Mouse (Mus musculus): Measurements from ENCODE around the gene Zfp239.
"Not testable (repeated sequence)": the region's sequence is repeated elsewhere in the genome, so short reads cannot be mapped to it uniquely, and the experiment has no call there.

Zfp239 gene

DNA sequence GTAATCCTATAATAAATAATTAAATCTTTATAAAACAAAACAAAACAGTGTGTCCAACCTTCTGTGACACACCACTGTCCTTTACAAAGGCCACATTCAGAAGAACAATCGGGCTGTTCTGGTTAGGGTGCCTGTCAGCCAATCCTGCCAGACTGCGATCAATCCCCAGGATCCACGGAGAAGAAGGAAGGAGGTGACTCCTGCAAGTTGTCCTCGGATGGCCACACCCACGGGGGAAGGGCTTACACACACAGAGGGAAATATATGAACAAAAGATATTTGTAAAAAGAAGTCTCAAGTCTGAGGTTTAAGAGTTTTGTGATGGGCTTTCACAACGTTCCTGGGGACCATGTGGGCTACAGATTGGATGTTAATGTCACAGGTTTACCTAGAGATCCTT, at the start of gene Zfp239:
Gene Zfp239, plus strand, starts transcription at position 253 of the 400 bp plus-strand sequence.
- DNase-seq (ENCODE audit: inconsistent ontology term), result no peak

DNA sequence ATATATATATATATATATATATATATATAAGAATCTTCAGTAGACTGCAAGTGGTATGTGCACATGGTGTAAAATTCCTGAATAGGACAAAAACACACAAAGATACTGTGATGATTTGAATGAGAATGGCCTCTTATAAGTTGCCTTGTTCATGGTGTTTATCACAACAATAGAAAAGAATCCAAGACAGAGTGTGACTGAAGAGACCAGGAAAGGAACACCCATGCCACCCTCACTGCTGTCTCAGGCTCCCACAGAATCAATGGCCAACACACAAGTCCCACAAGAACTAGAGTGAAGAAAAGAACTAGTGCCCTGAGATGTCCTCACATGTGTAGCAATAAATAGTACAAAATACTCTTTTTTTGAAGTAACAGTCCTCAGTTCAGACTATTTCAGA, 47.2 kb upstream of the Zfp239 start:
- DNase-seq (ENCODE audit: inconsistent ontology term), result no peak

DNA sequence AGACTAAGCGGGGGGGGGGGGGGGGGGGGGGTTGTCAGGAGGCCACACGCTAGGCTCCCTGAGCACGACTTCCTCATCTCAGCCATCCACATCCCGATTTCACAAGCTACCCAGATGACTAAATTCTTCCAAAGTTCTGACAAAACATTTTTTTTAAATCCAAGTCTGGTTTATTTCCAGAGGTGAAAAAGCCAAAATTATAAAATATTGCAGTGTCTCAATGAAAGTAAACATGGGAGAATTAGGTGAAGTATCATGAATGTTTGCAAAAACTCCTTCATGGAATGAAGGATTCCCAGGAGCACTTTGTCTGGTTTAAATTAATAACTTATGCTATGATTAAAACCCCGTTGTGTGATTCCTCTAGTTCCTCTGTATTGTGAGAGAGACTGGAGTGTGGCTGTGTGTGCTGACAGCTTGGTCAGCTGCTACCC, 44.8 kb upstream of the Zfp239 start:
- no peak for DNase-seq (ENCODE audit: inconsistent ontology term)

DNA sequence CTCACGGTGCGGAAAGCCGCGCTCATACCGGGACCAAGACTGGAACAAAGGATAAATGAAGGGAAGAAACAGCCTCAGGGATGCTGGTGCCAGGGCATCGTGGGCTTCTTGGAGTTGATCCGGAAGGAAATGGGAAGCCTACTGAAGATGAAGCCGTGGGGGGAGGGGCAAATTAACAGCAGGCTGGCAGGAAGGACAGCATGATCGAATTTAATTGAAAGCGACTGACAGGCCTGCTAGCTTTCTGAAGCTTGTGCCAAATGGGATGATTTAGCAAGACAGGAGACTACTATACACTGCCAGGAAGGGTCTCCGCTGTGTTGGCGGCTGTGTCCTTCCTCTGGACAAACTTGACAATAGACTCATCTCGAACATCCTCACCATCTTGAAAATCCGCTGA, 41.6 kb upstream of the Zfp239 start:
- DNase-seq (ENCODE audit: inconsistent ontology term), result no peak

DNA sequence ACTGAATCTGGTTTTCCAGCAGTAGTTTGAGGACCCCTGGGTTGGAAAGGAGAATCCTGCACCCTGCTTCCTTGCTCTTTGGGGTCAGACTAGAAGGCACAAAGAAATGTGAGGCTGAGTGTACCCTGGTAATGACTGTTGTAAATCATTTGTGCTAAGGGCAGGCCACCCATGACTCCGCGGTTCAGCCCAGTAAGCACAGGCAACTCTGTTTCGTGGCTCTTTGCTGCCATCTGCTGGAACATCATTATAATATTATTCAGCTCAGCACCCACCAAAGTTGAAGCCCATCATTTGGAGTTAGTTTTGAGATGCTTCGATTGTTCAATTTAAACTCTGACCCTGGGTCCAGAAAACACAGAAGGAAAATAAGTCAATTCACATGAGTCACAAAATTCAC, 36.5 kb upstream of the Zfp239 start:
- DNase-seq (ENCODE audit: inconsistent ontology term), result peak; percentile 39

DNA sequence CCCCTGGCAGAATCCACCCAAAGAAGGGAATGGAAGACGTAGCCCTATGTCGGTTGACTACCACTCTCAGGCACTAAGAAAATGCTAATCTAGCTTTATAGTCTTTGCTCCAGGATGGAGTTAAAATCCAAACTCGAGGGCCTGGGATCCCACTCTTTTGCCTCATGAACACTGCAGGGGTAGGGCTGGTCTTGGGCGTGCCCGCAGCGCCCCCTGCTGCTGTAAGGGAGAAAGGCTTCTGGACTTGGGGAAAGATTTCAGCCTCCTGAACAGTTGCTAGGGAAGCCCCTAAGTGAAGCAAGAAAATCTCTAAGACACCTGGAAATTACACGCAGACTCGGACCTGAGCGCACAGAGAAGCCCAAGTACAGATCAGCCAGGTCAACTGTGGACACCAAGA, 33.6 kb upstream of the Zfp239 start:
- peak; percentile 54 for DNase-seq (ENCODE audit: inconsistent ontology term)

DNA sequence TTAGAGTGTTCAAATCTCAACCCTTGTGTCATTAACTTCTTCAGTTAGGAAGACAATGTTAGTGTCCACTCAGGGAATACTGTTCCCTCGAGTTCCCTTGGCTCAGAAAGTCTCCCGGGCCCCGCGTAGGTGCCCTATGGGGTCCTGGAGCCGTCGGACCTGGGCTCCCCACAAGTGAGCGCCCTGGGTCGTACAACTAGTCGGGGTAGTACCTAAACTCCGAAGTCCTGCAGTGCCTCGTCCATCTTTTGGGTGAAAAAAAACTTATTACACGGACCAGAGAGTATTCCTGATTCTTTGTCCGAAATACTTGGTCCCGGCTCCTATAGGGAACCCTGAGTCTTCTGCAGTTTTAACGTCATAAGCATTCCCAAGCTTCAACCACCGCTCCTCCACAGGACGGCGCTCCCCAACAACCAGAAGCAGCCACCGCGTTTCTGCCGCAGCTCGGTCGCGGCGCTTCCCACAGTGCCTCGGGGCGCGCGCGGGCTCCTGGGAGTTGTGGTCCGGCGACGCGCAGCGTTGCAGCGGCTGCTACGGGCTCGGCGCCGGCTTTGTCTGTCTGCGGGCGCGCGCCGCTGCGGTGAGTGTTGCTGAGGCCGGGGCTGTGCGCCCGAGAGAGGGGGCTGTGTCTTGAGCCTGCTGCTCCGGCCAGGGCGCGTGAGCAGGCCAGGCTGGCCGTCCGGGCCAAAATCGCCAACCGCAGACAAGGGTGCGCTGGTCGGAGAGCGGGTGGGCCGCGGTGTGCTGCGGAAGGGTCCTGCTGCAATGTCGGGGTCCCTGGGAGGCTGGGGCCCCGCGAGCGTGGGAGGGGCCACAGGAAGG, 21.0 kb upstream of the Zfp239 start, which contains the start of gene Zfp637:
Gene Zfp637, plus strand, starts transcription at position 495 of the 825 bp plus-strand sequence.
- peak; percentile 97 for DNase-seq (ENCODE audit: inconsistent ontology term)

DNA sequence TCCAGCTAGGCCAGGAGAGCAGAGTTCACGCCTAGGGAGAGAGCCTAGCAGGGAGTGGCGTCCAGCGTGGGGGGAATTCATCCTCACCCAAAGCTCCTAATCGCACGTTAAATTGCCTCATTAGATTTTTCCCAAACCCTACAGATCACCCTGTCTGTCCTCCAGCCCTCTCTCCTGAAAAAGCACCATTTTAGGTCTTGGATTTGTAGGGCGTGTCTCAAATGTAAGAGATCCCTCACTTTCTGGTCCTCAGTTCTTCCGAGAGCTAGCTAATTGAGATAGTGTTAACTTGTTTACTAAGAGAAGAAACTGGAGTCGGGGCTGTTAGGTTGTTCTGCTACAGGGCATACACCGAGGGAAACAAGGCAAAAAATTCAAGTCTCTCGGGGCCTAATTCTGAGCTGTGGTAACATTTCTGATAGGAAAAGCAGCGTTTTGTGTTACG, 20.4 kb upstream of the Zfp239 start:
- no peak for DNase-seq (ENCODE audit: inconsistent ontology term)

DNA sequence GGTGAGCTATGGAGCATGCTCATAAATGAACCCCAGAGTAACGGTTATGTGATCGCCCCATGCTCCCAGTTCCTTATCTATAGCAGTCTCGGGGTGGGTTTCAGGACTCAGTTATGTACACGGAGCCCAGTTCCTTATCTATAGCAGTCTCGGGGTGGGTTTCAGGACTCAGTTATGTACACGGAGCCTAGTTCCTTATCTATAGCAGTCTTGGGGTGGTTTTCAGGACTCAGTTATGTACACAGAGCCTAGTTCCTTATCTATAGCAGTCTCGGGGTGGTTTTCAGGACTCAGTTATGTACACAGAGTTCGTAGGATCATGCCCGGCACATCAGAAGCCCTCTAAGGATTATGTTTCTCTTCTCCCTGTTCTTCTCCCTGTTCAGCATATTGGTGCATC, 17.3 kb upstream of the Zfp239 start:
- no peak for DNase-seq (ENCODE audit: inconsistent ontology term)

DNA sequence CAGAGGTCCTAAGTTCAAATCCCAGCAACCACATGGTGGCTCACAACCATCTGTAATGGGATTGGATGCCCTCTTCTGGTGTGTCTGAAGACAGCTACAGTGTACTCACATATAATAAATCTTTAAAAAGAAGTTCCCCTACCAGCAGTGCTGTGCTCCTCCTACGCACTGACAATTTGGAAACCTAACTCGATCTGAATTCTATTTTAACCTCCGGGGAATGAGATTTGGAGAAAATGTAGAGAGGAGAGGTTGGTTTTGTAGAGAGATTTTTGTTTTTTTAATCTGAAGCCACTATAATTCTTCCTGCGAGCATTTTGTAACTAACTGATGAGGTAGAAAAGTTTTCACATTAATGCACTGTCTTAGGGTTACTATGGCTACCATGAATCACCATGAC, 15.2 kb upstream of the Zfp239 start:
- DNase-seq (ENCODE audit: inconsistent ontology term), result not testable (repeated sequence)

DNA sequence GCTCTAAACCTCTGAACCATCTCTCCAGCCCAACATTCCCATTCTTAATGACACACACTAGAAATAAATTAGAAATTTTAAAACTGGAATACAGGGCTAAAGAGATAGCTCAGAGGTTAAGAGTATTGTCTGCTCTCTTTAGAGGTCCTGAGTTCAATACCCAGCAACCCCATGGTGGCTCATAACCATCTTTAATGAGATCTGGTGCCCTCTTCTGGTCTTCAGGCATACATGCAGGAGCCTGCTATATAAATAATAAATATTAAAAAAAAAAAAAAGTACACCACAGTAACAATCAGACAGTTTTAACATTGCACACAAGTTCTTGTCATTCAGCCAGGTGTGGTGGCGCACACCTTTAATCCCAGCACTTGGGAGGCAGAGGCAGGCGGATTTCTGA, 14.1 kb upstream of the Zfp239 start:
- no peak for DNase-seq (ENCODE audit: inconsistent ontology term)

DNA sequence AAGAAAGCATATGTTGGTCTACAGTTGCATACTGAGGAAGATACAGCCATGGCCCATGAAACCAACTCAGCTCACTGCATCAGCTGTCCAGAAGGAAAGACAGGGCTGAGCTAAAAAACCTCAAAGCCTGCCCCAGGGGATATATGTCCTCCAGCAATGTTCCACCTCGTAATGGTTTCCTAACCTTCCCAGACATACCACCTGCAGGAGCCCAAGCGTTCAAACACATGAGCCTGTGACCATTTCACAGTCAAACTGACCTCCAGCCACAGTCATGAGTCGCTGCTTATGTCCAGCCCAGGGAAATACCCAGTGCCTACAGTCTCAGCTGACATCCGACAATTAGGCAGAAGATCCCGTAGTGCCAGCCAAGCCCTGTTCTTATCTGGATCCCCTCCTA, 13.3 kb upstream of the Zfp239 start:
- DNase-seq (ENCODE audit: inconsistent ontology term), result no peak

DNA sequence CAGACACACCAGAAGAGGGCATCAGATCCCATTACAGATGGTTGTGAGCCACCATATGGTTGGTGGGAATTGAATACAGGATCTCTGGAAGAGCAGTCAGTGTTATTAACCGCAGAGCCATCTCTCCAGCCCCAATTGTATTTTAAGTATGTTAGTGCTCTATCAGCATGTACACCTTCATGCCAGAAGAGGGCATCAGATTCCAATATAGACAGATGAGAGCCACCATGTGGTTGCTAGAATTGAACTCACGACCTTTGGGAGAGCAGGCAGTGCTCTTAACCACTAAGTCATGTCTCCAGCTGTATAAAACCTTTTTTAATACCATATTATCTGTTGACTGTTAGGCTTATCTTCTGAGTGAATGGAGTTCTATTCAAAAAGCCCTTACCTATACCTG, 10.2 kb upstream of the Zfp239 start:
- no peak for DNase-seq (ENCODE audit: inconsistent ontology term)

DNA sequence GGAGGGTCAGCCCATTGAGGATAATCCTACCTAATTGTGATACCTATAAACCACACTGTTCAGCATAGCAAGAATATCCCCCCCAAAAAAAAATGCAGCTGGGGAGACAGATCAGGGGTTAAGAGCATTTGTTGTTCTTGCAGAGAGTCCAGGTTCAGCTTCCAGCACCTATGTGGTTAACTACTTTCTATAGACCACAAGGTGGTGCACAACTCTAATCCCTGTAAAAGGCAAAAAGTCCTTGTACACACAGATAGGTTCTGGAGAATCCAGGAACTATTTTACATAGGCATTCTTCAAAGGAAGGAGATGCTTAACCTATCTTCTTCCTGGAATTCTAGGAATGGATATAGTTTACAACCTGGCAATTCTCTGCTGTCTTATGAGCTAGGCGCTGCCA, 3.9 kb upstream of the Zfp239 start:
- no peak for DNase-seq (ENCODE audit: inconsistent ontology term)

DNA sequence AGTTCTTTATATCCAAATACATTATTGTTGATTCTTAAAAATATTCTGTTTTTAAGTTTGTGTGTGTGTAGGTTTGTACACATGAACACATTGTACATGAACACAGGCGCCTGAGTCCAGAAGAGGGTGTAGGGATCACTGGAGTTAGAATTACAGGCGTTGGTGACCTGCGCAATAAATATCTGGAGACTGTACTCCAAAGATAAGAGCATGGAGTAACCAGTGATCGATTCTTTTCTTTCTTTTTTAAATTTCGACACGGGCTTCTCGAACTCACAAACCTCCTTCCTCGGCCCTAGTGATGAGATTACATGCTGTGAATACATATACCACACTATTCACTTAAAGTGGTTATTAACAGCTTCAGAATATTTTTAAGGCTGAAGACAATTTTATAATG, 565 bp downstream of the Zfp239 start:
- DNase-seq (ENCODE audit: inconsistent ontology term), result no peak

DNA sequence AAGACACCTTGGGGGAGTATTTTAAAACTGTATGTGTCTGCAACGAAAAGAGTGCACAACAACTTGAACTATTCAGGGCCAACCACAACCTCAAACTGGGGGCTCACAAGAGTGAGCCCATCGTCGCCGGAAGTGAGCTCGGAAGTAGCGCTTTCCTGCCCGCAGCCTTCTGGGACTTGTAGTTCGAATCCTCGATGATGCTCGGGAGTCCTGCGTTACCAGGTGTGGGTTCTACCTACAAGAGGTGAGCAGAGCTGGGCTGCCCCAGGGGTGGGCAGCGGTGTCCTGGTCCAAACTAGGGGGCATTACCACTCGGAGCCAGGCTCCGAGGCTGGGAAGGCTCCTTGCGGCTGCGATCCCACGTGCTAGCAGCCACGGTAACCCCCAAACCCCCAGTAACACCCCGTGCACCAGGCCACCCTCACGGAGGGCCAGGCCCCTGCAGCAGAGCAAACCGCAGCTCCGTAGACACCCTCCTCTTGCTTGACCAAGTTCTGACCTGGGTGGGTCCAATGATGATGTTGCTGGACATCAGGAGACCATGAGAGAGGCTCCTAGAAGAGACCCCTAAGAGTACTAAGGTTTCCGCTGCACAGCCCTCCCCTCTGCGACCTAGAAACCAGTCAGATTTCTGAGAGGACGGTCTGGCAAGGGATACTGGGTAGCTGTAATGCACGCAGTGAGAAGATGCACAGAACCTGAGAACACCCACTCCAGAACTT, 1.2 kb downstream of the Zfp239 start:
- DNase-seq (ENCODE audit: inconsistent ontology term), result peak; percentile 18

DNA sequence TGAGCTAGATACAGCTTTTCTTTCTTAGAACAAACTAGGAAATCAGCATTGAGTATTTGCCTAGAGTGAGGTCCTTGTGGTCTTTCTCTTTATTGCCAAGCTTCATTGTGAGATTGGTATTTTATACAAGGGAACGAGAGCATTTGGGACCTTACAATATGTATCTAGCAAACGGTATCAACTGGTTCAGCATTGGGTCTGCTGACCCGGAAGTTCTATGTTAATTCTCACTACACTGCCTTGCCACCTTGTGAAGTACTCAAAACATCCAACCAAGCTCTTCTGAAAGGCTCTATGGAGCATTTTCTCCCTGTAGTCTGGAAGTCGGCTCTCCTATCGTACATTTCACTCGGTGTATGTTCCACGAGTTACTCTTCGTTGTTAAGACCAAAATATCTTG, 1.9 kb downstream of the Zfp239 start:
- DNase-seq (ENCODE audit: inconsistent ontology term), result no peak

DNA sequence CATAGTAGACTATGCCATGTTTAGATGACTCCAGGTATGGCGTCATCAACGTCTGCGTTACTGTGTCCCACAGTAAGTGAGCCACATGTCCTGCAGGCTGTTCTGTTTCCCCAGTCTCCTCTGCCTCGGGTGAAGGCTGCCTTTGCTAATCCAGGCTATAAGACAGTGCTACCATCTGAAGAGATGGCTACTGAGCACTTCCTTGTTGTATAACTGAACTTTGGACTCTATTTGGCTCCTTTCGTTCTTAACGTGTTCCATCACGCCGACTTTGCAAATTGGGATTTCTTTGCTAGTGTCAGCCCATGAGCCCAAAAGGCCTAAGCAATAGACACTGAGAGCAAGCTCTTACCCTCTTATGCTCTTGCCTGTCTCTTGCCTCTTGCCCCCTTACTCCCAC, 6.3 kb downstream of the Zfp239 start:
- DNase-seq (ENCODE audit: inconsistent ontology term), result no peak

DNA sequence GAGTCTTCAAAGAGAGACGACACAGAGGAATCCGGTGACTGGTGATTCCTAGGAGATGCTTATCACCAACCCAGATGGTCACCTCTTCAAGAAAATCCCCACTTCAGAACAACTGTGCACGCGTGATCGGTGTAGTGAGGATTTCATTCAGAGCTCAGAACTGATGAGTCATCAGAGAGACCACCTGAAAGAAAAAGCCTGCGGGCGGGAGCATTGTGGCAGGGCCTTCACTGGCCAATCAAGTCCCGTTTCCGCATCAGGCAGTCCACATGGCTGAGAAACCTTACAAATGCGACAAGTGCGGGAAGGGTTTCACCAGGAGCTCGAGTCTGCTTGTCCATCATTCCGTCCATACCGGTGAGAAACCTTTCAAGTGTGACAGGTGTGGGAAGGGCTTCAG, 9.1 kb downstream of the Zfp239 start:
- no peak for DNase-seq (ENCODE audit: inconsistent ontology term)

DNA sequence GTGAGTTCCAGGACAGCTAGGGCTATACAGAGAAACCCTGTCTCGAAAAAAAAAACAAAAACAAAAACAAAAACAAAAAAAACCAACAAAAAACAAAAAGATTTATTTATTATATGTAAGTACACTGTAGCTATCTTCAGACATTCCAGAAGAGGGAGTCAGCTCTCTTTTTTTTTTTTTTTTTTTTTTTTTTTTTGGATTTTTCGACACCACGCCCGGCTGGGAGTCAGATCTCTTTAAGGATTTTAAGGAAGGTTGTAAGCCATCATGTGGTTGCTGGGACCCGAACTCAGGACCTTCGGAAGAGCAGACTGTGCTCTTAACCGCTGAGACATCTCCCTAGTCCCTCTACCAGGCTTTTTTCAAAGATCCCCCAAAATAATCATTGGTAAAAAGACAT, 11.6 kb downstream of the Zfp239 start:
- not testable (repeated sequence) for DNase-seq (ENCODE audit: inconsistent ontology term)

DNA sequence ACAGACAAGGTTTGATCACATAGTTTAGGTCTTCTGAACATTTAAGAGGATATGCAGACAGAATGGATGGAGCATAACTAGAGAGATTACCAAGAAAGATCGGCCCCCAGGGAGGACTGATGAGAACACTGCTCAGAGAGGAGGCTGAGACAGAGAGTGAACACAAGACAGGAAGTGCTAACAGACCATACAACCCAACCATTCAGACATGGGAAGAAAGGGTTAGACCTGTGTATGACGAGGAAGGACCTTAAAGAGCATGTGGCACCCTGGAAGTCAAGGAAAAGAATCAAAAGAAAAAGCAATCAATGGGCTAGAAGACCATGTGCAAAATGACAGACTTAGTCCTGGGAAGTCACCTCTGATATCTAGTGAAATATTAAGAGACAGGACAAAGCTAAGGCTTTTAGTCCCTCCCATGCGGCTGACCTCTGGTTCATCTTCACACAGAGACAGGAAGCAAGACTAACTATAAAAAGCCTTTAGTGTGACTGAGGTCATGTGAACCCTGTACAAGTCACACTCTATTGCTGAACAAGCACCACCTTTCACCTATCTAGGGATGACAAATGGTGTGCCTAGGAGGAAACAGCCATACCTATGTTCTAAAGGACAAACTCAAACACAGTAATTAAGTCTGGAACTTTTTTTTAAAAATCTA, 12.9 kb downstream of the Zfp239 start:
- no peak for DNase-seq (ENCODE audit: inconsistent ontology term)

DNA sequence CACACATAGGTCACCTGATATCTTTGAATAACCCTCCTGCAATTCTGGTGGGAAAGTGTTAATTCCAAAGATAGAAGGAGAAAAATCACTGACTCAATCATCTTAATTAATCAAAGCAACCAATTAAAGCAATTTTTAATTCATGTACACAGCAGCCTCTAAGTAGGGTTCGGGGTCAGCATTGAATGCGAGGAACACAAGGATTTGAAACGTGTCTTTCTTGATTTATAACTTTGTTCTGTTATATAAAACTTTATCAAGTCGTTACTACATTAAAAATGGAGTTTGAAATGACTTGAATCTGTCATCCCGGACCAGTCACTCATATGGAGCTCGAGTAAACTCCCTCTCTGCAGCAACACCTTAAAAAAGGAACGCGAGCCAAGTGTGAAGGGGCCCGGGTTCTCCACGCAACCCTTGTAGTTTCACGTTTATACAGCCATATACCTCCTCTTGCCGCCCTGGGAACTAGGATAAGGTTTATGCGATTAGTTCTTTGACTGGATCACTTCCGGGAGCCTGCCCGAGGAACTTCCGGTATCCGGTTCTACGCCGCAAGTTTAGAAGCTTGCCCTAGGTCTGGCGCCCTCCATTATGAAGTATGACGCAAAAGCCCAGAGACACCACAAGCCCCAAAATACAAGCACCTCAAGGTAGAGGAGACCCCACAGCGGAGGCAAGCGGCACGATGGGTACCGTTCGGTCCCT, 17.0 kb downstream of the Zfp239 start:
- DNase-seq (ENCODE audit: inconsistent ontology term), result no peak
